Mouse (Mus musculus) embryonic fibroblast, embryonic 13.5 days (primary cell): ENCODE measurements around the gene Thoc6. TPM values are rescaled to one million over a fixed set of nuclear protein-coding genes. Genes with fewer than 3 reads are reported as not detected.

Experiments
- H3K27ac ChIP-seq: 2 replicates; pipeline ENCODE4 v1.5.1; 2012; ENCODE audit warnings: low read length, control low read depth, inconsistent platforms; ENCODE audit not compliant: insufficient read depth
- H3K4me1 ChIP-seq: 2 replicates; pipeline ENCODE4 v1.6.1; 2011; ENCODE audit warnings: low read length; ENCODE audit not compliant: control insufficient read depth, insufficient read depth
- H3K4me3 ChIP-seq: 2 replicates; pipeline ENCODE4 v1.5.1; 2011; ENCODE audit warnings: mild to moderate bottlenecking, control low read depth, low read length; ENCODE audit not compliant: insufficient read depth
- CTCF ChIP-seq: IDR thresholded peaks from 2 replicates; pipeline ENCODE4 v1.5.1; 2011; ENCODE audit warnings: mild to moderate bottlenecking, control low read depth, low read length, moderate library complexity, borderline replicate concordance; ENCODE audit not compliant: insufficient read depth
- POLR2A ChIP-seq: IDR thresholded peaks from 2 replicates; pipeline ENCODE4 v1.6.1; 2011; ENCODE audit warnings: low read depth, mild to moderate bottlenecking, control low read depth, low read length, moderate library complexity
- polyA plus RNA-seq: library from polyadenylated mRNA; stranded (reverse); fragments of >200 nt; gene quantifications from 2 replicates; pipeline ENCODE4 v1.2.4, GENCODE M21; 2011; ENCODE audit warnings: low read depth; ENCODE audit not compliant: missing spikeins, insufficient read length

Gene Thoc6
- polyA plus RNA-seq, 1 experiment, result 15.7 TPM

DNA sequence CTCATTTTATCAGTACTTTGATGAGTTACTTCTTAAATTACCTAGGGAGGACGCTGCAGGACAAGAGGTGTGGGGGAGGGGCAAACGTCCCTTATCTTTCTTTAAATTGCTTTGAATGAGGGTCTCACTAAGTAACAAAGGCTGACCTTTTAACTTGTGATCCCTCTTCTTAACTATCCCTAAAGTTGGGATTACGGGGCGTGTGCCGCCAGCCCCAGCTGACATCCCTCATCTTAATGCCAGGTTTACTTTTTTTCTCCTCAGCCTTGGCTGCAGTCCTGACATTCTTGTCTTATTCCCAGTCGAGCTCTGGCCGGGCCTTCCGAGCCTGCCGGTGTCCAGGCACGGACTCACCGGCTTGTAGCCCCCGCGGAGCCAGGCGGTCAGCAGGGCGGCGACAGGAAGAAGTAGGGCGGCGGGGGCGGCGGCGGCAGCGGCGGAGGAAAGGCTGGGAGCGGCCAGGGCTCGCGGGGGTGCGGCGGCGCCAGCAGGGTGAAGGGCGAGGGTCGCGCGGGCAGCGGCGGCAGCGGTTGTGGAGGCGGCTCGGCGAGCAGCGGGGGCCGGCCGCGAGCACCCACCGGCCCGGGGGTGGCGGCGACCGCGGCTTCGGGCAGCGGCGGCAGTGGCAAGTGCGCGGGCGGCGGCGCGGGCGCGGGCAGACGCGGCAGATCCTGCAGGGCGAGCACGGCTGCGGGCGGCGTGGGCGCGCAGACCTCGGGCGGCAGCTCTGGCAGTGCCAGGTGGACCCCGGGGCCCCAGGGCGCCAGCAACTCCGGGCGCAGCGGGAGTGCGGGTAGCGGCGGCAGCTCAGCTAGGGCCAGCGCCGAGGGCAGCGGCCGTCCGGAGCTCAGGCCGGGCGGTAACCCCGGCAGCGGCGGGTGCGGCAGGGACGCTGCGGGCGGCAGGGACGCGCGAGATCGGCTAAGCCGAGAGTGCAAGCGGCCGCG, 25.7 kb upstream of the Thoc6 start:
- TF ChIP-seq CTCF (no peak), POLR2A (no peak)
- no peak overlapping the region for H3K27ac ChIP-seq
- peak overlapping the region; percentile 44 for H3K4me3 ChIP-seq
- H3K4me1 ChIP-seq, result peaks cover 6% of the 10 kb centered on the region

DNA sequence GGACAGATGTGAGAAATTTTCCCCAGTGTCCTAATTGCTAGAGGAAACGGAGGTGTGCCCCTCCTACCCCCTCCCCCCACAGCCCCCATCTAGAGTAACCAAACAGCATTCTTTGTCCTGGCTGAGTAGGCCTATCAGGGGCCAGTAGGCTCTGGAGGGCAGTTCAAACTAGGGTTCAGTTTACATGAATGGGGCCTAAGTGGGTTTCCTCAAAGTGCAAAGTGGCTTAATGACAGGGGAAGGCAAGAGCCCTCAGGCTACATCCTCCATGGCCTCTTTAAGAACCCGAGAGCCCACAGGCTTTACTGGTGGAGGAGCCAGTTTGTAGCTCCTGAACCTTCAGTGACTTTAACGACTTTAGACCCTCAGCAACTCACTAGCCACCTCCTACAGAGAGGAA, 22.1 kb upstream of the Thoc6 start:
- Histone ChIP-seq H3K27ac (no peak overlapping the region), H3K4me3 (no peak overlapping the region), H3K4me1 (peaks cover 6% of the 10 kb centered on the region)
- TF ChIP-seq CTCF (no peak), POLR2A (no peak)

DNA sequence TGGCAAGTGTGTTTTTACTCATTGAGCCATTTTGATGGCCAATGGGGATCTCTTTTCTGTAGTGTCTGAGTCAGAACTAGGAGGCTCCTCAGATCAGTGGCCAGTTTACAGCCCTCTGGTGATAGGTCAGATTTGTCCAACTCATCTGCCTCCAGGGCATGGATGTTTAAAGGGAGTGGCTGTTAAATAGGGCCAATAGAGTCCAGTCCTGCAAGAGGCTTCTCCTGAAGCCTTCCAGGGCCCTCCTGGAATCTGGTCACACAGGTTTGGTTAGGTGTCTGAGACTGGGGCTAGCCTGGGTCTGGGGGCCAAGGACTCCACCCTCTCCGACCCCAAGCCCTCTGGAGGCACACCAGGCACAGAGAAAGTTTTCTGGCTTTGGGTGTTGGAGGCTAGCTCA, 20.8 kb upstream of the Thoc6 start:
- Histone ChIP-seq H3K27ac (no peak overlapping the region), H3K4me1 (peaks cover 6% of the 10 kb centered on the region), H3K4me3 (no peak overlapping the region)
- TF ChIP-seq POLR2A (no peak), CTCF (no peak)

DNA sequence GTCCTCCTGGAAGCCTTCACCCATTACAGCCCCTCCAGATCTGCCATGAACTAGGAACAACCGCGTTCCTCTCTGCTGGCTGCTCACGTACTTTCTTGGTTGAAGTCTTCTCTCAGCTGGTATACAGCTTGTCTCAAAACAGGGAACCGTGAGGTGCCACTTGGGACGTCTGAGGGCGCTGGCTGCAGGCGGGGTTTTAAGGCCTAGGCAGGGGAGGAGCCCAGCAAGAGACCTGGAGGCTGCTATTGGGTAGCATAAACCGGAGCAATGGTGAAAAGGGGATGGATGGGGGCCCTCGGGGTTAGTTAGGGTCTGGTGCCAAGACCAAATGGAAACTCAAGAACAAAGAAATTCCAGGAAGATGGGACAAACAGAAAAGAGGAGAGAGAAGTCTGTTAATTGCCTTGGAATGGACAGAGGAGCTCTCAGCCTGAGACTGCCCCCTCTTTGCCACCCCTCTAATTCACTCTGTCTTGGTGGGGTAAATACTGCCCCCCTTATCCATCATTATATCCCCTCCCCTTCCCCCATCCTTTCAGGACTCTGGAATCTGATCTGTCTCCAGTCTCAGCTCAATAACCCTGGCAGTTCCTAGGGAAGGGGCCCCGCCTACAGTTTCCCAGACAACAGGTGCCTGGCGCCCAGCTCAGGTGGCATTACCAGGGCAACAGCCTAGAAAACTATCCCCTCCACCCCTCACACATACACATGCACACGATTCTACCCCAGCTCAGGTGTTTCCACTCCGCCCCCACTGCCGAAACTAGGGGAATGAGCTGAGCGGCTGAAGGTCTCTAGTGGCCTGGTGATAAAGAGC, 10.4 kb upstream of the Thoc6 start, which contains the start of gene Cldn9:
Gene Cldn9 (minus strand): TSS at position 171 of the 817 bp plus-strand sequence.
- Histone ChIP-seq H3K27ac (no peak within 1 kb of the TSS), H3K4me3 (no peak within 1 kb of the TSS)

GRCm38 (mm10) chr17:23683226-23683625, 9.5 kb upstream of the Thoc6 start:
- TF ChIP-seq POLR2A (no peak), CTCF (no peak)
- Histone ChIP-seq H3K4me3 (no peak overlapping the region), H3K4me1 (no peaks in the 10 kb centered on the region), H3K27ac (no peak overlapping the region)

More for the DNA sequence above, 10.4 kb upstream of the Thoc6 start, which contains the start of gene Cldn9:
- TF ChIP-seq POLR2A, result no peak
- TF ChIP-seq CTCF, result no peak
- H3K4me1 ChIP-seq, result no peaks in the 10 kb centered on the region

DNA sequence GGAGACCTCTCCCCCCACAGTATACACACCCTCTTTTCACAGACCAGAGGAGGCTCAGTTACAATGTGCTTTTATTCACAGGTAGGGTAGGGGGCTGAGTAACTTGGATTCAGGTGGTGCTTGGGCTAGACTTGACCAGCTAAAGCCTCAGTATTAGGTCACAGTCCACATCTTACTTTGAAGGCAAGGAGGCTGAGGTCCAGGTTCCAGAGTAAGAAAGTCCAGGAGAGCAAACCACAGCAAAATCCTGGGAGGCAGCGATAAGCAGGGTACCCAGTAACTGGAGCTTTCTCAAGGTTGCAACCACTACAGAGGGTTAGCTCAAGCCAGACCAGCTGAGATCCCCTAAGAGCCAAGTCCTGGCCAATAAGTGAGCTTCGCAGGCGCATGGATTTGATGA, 8.8 kb upstream of the Thoc6 start:
- H3K27ac ChIP-seq, result no peak overlapping the region
- TF ChIP-seq CTCF (no peak), POLR2A (no peak)
- H3K4me3 ChIP-seq, result no peak overlapping the region
- no peaks in the 10 kb centered on the region for H3K4me1 ChIP-seq

DNA sequence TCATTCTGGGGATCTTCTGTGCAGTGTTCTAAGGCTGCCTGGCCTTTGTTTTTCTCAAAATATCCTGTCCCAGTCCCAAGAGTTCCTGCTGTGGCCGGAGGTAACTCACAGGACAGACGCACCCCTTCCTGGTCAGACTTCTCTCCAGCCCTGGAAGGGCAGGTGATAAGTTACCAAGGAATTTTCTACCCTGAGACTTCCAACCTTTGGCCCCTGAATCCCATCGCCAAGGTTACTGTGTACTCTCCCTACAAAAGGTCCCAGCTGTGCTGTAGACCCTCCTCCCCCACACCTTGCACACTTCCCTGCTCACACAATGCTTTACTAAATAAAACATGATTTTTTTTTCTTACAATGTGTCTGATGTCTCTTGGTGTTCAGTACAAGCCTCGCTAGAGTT, 8.4 kb upstream of the Thoc6 start:
- H3K27ac ChIP-seq, result no peak overlapping the region
- no peak overlapping the region for H3K4me3 ChIP-seq
- no peak for TF ChIP-seq POLR2A
- TF ChIP-seq CTCF, result no peak

GRCm38 (mm10) chr17:23681086-23681485, 7.4 kb upstream of the Thoc6 start:
- Histone ChIP-seq H3K27ac (no peak overlapping the region), H3K4me3 (no peak overlapping the region), H3K4me1 (no peaks in the 10 kb centered on the region)
- TF ChIP-seq CTCF, result no peak
- TF ChIP-seq POLR2A, result no peak

More for the DNA sequence above, 8.4 kb upstream of the Thoc6 start:
- no peaks in the 10 kb centered on the region for H3K4me1 ChIP-seq

DNA sequence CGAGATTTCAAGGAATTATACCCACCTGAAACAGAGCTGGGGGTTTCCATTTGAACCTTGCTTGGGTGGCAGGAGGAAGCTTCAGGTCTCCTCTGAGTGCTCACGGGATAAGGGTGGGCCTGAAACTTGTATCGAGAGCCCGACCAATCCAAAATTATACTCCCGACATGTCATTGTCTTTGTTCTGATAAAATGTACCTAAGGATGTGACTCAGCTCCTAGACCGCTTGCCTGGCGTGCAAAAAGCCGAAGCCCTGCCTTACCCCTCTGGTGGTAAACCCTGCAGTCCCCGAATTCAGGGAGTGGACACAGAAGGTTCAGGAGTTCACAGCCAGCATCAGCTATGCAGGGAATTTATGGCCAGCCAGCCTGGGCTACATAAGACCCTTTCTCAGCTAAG, 6.7 kb upstream of the Thoc6 start:
- no peak overlapping the region for H3K4me3 ChIP-seq
- TF ChIP-seq CTCF (no peak), POLR2A (no peak)
- no peaks in the 10 kb centered on the region for H3K4me1 ChIP-seq
- no peak overlapping the region for H3K27ac ChIP-seq

GRCm38 (mm10) chr17:23679127-23679835, 5.6 kb upstream of the Thoc6 start, which contains the start of gene Cldn6:
Gene Cldn6 (plus strand): TSS chr17:23679249.
- H3K27ac ChIP-seq, result no peak within 1 kb of the TSS
- H3K4me1 ChIP-seq, result no peaks in the 10 kb centered on the region
- TF ChIP-seq CTCF, result no peak
- TF ChIP-seq POLR2A, result no peak
- no peak within 1 kb of the TSS for H3K4me3 ChIP-seq
